Mouse (Mus musculus): ENCODE results near the gene Fetub.
"Not testable (repeated sequence)": the region's sequence is repeated elsewhere in the genome, so short reads cannot be mapped to it uniquely, and the experiment has no call there.

Fetub gene

DNA sequence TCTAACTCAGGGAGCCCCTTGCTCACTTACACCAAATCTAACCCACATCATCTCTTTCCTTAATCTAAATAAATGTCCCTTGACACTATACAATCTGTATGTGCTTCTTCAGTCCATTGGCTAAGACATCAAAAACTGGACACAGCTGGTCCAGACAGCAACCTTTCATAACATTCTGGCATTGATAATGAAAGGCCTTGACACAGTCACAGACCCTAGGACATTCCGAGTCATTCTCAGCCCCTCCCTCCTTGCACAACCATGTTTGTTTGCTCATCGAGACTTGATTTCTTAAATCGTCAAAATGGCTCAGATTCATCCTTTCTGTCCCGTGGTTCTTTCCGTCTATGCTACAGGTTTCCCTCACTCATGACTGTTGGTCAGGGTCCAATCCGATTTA lies 8.8 kb upstream of the Fetub start:
- DNase-seq (ENCODE audit: low spot score in 2 of 2): no peak

DNA sequence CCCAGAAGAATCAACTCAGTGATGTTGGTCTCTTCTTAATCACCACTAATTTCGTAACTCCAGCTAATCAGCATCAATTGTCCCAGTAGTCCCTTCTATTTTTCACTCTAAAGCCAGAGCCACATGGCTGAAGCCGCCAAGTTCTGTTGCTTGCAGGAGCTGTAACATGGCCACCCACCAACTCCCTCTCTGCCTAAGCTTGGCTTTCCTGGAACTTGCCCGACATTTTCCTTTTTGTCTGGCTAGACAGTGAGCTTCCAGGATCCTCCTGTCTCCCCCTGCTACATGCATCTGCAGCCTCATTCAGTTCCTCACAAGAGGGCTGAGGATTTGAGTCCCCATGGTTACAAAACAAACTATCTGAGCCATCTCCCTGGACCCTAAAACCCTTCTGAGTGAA lies 6.1 kb upstream of the Fetub start:
- DNase-seq (ENCODE audit: low spot score in 2 of 2): no peak

DNA sequence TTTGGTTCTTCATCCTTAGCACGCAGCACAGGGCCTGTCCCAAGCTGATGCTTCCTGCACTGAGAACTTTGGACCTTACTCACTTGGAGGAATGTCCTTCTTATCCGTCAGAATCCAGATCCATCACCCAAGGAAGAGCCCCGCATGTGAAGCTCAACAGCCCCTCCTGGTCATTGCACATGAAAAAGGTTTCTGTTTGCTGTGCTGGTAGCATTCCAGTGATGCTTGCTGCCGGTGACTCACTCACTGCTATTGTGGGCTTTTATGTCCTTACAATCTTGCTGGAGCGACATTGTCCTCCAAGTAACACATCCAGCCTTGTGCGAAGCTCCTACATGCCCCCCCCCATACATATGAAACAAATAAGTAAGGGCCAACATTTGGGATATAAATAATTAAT lies 5.2 kb upstream of the Fetub start:
- no peak for DNase-seq (ENCODE audit: low spot score in 2 of 2)

DNA sequence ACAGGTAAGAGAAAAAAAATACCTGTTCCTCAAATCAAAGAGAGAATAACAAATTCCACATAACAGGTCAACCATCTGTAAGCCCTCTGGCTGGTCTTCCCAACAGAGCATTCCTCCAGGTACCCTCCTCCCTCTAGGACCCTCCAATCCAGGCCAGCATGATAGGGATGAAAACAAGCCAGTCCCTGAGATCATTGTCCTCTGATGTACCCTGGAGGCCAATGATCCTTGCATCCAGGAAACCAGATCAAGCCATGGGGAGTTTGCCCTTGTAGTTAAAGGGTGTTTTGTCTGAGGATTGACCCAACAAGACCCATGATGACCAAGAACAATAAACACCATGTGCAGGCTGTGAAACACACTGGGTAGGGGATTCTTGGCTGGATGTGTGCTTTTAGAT lies 3.9 kb upstream of the Fetub start:
- DNase-seq (ENCODE audit: low spot score in 2 of 2): no peak

DNA sequence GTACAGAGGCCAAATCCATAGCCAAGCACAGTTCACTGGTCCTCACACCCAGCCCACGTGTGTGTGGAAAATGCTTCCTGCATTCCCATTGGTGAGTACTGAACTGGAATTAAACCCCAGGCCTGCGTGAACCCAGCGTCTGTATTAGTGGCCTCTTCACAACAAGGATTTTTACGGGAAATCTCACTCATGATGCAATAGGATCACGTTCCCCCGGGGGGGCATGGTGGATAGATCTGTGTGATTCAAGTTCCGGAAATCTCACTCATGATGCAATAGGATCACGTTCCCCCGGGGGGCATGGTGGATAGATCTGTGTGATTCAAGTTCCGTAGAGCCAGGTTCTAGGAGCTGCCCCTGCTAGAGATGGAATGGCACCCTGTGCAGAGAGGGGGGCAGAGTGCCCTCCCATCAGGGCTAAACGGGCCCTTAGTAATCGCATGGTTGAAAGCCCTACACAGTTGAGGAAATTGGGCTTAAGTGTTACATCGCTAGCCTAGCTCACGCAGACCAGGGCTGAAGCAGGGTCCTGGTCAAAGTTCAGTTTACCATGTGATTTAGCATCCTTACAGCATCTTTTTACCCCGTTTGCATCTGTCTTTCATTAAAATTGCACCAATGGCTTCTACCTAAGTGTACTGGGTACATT lies 654 bp downstream of the Fetub start:
- DNase-seq (ENCODE audit: low spot score in 2 of 2): no peak

DNA sequence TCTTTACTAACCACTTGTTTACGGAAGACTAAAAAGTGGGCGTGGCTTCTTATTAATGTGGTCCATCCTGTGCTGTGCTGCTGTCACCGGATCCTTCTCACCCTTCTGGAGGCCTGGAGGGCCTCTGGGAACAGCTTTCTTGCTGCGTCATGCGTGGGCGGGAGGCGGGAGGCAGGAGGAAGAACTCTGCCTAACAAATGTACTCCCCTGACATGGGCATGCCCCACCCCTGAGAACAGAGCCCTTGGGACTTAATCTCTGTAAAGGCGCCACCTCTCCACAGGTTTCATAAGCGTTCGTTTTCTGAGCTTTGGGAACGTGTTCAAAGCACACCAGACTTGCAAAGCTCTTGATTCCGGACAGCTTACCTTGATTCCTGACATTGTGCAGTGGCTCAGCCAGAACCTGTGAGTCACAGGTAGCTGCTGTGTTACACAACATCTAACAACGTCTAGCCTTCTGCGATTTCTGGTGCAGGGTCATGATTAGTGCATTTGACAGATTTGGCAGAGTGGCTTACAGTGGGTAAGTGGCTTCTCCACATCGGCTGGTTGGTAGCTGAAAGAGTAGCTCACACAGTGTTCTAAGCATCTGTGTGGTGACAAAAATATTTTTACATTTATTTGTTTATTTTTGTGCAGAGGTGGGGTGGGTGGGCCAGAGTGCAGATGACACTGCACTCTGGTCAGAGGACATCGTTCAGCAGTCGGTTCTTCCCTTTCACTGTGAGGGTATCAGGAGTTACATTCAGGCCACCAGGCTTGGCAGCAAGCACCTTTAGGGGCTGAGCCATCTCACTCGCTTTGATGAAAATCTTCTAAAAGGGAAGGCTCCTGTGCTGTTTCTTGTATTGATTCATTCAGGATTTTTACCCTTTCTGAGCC lies 2.1 kb downstream of the Fetub start:
- DNase-seq (ENCODE audit: low spot score in 2 of 2): no peak

DNA sequence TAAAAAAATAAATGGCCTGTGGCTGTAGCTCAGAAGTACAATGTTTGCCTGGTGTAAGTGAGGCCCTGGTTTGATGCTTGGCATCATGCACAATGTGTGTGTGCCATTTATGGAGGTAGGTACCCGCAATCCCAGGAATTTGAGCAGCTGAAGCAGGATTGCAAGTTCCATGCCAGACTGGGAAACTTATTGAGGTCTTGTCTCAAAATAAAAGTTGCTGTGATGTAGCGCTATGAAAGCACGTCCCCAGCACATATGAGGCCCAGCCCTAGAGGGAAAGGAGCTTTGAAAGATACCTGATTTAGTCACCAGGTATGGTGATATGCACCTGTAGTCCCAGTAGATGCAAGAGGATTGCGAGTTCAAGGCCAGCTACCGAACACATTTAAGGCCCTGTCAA lies 3.6 kb downstream of the Fetub start:
- no peak for DNase-seq (ENCODE audit: low spot score in 2 of 2)

DNA sequence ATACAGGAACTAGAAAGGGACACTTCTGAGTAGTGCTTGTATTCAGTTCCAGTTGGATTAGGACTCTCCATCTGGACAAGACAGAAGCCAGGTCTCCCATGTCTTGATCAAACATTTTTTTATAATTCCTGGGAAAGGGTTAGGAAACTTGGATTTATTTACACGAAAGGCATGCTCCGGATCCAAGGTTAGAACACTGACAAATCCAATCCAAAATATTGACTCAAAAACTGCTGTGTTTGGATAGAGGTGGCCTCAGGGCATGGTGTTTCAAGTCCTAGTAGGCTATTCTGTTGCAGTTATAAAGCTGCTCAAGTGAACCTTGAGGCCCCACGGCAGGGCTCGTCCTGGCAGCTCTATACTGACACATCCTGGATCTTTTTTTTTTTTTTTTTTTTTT lies 4.3 kb downstream of the Fetub start:
- DNase-seq (ENCODE audit: low spot score in 2 of 2): no peak

DNA sequence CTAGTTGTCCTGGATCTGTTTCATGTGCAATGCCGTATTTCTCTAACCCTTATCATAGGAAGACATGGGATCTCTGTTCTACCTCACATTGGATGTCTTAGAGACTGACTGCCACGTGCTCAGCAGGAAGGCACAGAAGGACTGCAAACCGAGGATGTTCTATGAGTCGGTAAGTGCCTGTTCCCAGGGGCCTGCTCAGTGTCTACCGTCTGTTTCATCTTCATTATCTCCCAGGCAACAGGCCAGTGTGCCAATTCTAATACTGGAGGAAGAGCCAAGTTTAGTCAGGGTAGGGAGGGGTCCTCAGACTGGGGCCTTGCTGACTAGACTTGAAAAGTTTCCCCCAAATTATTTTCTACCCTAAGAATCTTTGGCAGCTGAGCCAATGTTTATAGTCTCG lies 11.4 kb downstream of the Fetub start:
- DNase-seq (ENCODE audit: low spot score in 2 of 2): no peak

DNA sequence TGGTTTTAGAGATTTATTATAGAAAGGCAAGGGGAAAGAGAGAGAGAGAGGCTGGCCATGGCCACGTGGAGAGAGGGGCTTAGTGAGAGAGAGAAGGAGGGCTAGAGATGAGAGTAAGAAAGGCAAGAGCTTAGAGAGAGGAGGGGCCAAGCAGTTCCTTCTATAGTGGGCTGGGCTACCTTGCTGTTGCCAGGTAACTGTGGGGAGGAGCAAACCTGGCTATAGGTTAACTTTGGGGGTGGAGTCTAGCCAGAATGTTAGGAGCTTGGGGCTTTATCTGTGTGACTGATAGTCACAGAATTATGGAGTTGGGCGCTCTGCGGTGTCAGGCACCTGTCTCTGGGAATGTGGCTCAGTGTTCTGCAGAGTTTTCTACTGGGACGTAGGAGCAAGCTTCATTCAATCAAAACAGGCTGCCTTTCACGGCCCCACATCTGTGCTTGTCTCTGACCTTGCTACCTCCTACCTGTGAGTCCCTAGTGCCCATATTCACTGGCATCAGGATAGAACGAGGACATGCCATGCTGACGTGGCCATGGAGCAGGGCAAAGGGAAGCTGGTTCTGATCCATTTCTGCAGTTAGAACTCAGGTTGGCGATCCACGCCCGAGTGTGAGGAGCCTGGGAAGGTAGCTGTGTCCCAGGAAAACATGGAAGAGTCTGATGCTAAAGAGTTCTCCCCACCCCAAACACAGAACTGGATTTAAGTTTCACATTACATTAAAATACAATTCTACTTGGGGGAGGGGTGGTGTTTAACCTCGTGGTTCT lies 13.5 kb downstream of the Fetub start:
- DNase-seq (ENCODE audit: low spot score in 2 of 2): no peak

DNA sequence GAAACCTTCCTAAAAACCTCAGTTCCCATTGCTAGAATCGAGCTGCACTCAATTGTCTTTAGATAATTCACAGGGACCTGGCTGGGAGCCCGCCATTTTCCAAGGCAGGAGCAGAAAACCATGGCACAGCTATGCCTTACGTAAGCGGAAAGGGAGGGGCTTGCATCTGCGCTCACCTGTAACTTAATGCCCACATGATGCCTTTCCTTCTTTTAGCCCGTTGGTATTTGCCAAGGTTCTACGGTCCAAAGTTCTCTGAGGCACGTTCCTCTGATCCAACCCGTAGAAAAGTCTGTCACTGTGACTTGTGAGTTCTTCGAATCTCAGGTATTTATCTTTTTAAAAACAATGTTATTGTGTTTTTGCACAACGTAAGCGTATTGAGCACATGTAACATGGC lies 19.5 kb downstream of the Fetub start:
- no peak for DNase-seq (ENCODE audit: low spot score in 2 of 2)

DNA sequence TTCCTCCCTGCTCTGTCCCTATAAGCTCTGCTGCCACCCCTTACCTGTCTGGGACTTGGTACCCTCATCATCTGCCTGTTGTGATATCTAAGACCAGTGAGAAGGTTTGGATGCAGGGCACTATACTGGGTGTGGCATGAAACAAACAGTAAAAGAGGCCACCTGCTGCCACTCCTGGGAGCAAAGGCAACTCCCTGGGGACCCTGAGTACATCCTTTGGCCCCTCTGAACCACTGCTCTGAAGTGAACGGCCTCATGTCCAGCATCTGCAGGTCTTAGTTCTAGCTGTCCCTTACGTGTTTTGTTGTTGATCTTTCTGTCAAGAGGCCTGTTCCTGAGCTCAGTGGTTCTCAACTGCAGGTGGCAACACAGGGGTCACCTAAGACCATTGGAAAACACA lies 20.4 kb downstream of the Fetub start:
- no peak for DNase-seq (ENCODE audit: low spot score in 2 of 2)

DNA sequence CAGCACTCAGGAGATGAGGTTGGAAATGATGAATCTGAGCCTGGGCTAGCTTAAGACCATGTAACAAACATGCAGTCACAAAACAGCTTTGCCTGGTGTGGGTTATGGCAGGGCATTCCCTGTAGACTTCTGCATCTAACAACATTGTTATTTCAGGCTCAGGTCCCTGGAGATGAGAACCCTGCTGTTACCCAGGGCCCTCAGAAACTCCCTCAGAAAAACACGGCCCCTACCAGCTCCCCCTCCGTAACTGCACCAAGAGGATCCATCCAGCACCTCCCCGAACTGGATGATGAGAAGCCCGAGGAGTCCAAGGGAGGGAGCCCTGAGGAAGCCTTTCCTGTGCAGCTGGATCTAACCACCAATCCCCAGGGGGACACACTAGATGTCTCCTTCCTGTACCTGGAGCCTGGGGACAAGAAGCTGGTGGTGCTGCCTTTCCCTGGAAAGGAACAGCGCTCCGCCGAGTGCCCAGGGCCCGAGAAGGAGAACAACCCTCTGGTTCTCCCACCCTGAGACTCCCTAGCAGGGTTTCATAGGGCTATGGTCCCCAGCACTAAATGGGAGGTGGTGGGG lies 21.1 kb downstream of the Fetub start:
- DNase-seq (ENCODE audit: low spot score in 2 of 2): no peak

DNA sequence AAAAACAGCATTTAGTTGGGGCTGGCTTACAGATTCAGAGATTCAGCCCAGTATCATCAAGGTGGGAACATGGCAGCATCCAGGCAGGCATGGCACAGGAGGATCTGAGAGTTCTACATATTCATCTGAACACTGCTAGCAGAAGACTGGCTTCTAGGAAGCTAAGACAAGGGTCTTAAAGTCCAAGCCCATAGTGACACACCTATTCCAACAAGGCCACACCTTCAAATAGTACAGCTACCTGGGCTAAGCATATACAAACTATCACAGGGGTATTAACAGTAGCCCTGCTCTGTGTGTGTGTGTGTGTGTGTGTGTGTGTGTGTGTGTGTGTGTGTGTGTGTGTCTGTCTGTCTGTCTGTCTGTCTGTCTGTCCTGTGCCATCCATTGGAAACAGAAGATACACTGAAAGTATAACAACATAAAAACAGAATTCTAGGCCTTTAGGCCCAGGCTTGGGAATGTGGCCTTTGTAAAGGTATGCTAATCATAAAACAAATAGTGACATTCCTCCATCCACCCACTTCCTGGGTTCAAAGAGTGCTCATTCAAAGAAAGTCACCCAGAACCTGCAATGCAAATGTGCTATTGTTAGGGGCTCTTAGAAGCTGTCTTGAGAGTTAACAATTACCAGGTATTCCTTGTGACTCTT lies 23.8 kb downstream of the Fetub start:
- not testable (repeated sequence) for DNase-seq (ENCODE audit: low spot score in 2 of 2)

DNA sequence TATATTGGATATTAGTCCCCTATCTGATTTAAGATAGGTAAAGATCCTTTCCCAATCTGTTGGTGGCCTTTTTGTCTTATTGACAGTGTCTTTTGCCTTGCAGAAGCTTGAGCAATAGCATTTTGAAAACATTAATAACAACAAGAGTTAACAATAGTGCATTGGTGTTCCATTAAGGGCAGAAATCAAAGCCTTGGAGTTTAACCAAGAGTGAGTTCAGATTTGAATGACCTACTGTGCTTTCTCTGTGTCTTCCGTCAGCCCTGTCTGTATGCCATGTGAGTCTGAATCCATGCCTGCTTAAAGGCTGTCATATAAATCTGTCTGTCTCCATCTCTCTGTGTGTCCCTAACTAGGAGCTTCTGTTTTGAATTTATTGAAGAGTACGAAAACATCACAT lies 29.2 kb downstream of the Fetub start:
- no peak for DNase-seq (ENCODE audit: low spot score in 2 of 2)

DNA sequence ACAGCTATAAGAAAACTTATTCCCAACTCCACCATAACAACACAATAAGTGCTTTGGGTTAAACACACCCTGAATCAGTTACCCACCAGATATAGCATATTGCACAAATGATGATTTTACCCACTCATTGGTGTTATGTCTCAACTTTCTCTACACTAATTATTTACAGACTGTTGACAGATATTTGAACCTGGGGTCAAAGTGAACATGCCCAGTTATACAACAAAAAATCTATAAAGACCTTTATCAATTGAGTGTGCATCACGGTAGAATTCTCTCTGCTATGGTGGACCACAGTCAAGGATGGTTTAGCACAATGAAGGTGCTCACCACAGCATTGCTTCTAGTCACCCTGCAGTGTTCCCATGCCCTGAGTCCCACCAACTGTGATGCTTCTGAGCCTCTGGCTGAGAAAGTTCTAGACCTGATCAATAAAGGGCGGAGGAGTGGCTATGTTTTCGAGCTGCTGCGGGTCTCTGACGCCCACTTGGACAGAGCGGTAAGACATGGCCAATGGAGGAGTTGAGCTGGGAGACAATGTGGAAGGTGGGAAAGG lies 32.8 kb downstream of the Fetub start, which contains the start of gene Hrg:
Gene Hrg, plus strand, starts transcription at position 233 of the 556 bp plus-strand sequence.
- no peak for DNase-seq (ENCODE audit: low spot score in 2 of 2)

DNA sequence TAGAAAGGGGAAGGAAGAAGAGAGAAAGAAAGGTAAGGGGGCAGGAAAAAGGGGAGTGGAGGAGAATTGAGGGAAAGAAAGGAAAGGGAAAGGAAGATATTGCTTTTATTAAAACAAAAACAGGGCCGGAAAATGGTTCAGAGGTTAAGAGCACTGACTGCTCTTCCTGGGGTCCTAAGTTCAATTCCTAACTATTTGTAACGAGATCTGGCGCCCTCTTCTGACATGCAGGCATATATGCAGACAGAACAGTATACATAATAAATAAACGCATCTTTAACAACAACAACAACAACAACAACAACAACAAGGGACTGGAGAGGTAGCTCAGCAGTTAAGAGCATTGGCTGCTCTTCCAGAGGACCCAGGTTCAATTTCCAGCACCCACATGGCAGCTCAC lies 34.9 kb downstream of the Fetub start:
- no peak for DNase-seq (ENCODE audit: low spot score in 2 of 2)

DNA sequence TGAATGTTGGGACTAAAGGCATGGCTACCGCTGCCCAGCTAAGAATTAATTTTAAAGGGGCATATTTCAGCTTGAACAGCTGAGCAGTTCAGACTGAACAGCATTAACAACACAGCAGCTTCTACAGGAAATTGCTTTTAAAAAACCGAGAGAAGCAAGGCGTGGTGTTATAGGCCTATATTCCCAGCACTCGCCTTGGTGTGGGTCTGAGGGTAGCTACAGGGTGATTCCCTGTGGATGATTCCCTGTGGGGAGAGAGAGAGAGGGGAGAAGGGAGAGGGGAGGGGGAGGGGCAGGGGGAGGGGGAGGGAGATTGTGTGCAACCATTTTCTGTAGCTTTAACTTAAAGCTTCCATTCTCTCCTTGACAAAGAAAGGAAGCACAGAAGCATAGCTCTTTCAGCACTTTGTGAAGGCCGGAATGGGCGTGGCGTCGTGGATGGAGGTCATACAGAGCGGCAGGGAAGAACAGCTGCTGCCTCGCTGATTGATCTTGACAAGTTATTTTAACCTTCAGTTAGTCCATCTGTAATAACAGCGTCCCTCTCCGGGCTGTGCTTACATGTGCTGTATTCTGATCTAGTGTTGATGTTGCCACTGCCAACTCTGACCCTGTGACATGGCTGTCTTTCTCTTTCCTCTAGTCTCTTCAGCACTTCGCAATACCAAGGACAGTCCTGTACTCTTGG lies 37.4 kb downstream of the Fetub start:
- no peak for DNase-seq (ENCODE audit: low spot score in 2 of 2)

DNA sequence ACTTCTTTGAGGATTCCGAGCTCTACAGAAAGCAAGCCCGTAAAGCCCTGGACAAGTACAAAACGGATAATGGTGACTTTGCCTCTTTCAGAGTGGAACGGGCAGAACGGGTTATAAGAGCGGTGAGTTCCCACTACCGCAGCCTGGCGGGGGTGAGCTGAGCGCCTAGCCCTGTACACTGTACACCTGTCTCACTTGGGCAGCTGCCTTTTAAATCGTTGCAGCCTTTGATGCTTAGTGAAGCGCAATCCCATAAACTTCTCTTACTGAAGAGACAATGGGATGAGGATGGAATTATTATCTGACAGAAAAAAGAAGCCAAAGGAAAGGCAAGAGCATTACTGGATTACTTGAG lies 37.9 kb downstream of the Fetub start:
- no peak for DNase-seq (ENCODE audit: low spot score in 2 of 2)

DNA sequence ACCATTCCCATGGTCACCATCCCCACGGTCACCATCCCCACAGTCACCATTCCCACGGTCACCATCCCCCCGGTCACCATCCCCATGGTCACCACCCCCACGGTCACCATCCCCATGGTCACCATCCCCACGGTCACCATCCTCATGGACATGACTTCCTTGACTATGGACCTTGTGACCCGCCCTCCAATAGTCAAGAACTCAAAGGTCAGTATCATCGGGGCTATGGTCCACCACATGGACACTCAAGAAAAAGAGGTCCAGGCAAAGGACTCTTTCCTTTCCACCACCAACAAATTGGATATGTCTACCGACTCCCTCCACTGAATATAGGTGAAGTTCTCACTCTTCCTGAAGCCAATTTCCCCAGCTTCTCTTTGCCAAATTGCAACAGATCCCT lies 42.9 kb downstream of the Fetub start:
- no peak for DNase-seq (ENCODE audit: low spot score in 2 of 2)

DNA sequence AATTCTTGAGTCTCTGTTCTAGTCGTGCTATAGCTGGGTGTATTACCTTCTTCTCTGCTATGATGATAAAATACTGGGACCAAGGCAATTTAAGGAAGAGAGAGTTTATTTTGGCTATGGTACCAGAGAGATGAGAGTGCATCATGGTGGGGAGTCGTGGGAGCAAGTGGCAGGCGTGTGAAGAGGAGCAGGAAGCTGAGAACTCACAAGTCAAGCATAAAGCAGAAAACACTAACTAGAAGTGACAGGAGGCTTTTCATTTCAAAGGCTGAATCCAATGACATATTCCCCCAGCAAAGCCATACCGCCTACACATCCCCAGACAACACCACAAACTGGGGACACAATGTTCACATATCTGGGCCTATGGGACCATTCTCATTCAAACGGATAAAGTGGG lies 44.1 kb downstream of the Fetub start:
- no peak for DNase-seq (ENCODE audit: low spot score in 2 of 2)

Data from frontal cortex, postnatal 25 days (tissue).